Mouse (Mus musculus): Measurements from ENCODE around the gene Plekha8. TPM values are rescaled to one million over a fixed set of nuclear protein-coding genes. Genes with fewer than 3 reads are reported as not detected.

Gene Plekha8
- total RNA-seq, 2 experiments from 2014 or later: 1.1 to 1.7 TPM

- ATAC-seq (replicated peaks; ENCODE audit: low FRiP score, poor library complexity, severe bottlenecking): no peak
These were observed 95.9 kb downstream of the Plekha8 start for GRCm38 (mm10) chr6:54690838-54691237.

- no peak for ATAC-seq (replicated peaks; ENCODE audit: low FRiP score, poor library complexity, severe bottlenecking)
These were observed 96.6 kb downstream of the Plekha8 start for GRCm38 (mm10) chr6:54691368-54692116.

- no peak for ATAC-seq (replicated peaks; ENCODE audit: low FRiP score, poor library complexity, severe bottlenecking)
These were observed 97.3 kb downstream of the Plekha8 start for GRCm38 (mm10) chr6:54692201-54692600.

- ATAC-seq (replicated peaks; ENCODE audit: low FRiP score, poor library complexity, severe bottlenecking): no peak
These were observed 98.4 kb downstream of the Plekha8 start for GRCm38 (mm10) chr6:54693286-54693685.

Other genes with a start within 250 kb of the Plekha8 start
- gene Wipf3, start 165.5 kb upstream of the Plekha8 start, total RNA-seq (2015; ENCODE audit: low replicate concordance): not detected in 2 replicates
- not detected in 2 replicates for gene Wipf3, start 165.5 kb upstream of the Plekha8 start, total RNA-seq (2017; ENCODE audit: low replicate concordance)
- gene Scrn1, start 28.6 kb upstream of the Plekha8 start, total RNA-seq (2015; ENCODE audit: low replicate concordance): not detected in 2 replicates
- not detected in 2 replicates for gene Scrn1, start 28.6 kb upstream of the Plekha8 start, total RNA-seq (2017; ENCODE audit: low replicate concordance)
- gene Fkbp14, start 2.2 kb downstream of the Plekha8 start, total RNA-seq (2015; ENCODE audit: low replicate concordance): not detected in 2 replicates
- gene Fkbp14, start 2.2 kb downstream of the Plekha8 start, total RNA-seq (2017; ENCODE audit: low replicate concordance): 0.64 and 3.4 TPM in 2 replicates
- 13.7 and 23.1 TPM in 2 replicates for gene Mturn, start 86.5 kb downstream of the Plekha8 start, total RNA-seq (2015; ENCODE audit: low replicate concordance)
- 20.4 and 29.0 TPM in 2 replicates for gene Mturn, start 86.5 kb downstream of the Plekha8 start, total RNA-seq (2017; ENCODE audit: low replicate concordance)
- gene Znrf2, start 221.8 kb downstream of the Plekha8 start, total RNA-seq (2015; ENCODE audit: low replicate concordance): 12.6 and 15.9 TPM in 2 replicates
- 5.9 and 9.5 TPM in 2 replicates for gene Znrf2, start 221.8 kb downstream of the Plekha8 start, total RNA-seq (2017; ENCODE audit: low replicate concordance)

All from erythroid progenitor cell, adult 5-6 weeks (primary cell).